Comparison of ENCODE assay signal across 8 mouse cellular contexts in genomic region chr16:35363150-35364062, GRCm38 (mm10). TPM values are rescaled to one million over a fixed set of nuclear protein-coding genes. Genes with fewer than 3 reads are reported as not detected.
DNase-seq lines count a peak whose midpoint lies in the region; ATAC-seq and TF ChIP-seq lines count a peak whose summit lies in the region.

Gene Sec22a, minus strand, starts transcription at chr16:35363918.

- H3K4me1 ChIP-seq in CH12.LX (ENCODE audit: control insufficient read depth in 1 of 2, insufficient read depth in 2 of 2): peaks cover 0 to 15% of the 10 kb centered on the region in 2 experiments; a peak in 3 of 4 replicates
- H3K4me1 ChIP-seq in forebrain, embryonic 11.5 days (replicated peaks; ENCODE audit: control insufficient read depth, insufficient read depth, low read length): no peaks in the 10 kb centered on the region; the same call in 1 of the 2 replicates
- H3K4me1 ChIP-seq in heart, embryonic 16.5 days (ENCODE audit: control insufficient read depth, insufficient read depth, low read length): peaks cover 6% of the 10 kb centered on the region
- peaks cover 18% of the 10 kb centered on the region for H3K4me1 ChIP-seq in liver, embryonic 15.5 days (replicated peaks)
- peaks cover 11% of the 10 kb centered on the region; the same call in 1 of the 2 replicates for H3K4me1 ChIP-seq in neural tube, embryonic 12.5 days

- H3K79me2 ChIP-seq in CH12.LX (replicated peaks; ENCODE audit: control insufficient read depth, extremely low read depth, insufficient read depth, poor library complexity, severe bottlenecking): no peaks in the 10 kb centered on the region

- H3K4me2 ChIP-seq in CH12.LX (ENCODE audit: insufficient read depth, low read depth, poor library complexity, severe bottlenecking): peak within 1 kb of the TSS; percentile 95
- peak within 1 kb of the TSS; percentile 77 for H3K4me2 ChIP-seq in forebrain, embryonic 11.5 days (ENCODE audit: low read depth, low read length, severe bottlenecking)
- H3K4me2 ChIP-seq in heart, embryonic 16.5 days (ENCODE audit: low read depth, low read length): peak within 1 kb of the TSS; percentile 91
- peak within 1 kb of the TSS; percentile 95 for H3K4me2 ChIP-seq in liver, embryonic 15.5 days
- peak within 1 kb of the TSS; percentile 92 for H3K4me2 ChIP-seq in neural tube, embryonic 12.5 days (replicated peaks)

- peaks cover 39% of the 10 kb centered on the region for H3K27me3 ChIP-seq in CH12.LX (replicated peaks)
- no peaks in the 10 kb centered on the region for H3K27me3 ChIP-seq in forebrain, embryonic 11.5 days (ENCODE audit: control insufficient read depth, insufficient read depth, low read length)
- no peaks in the 10 kb centered on the region for H3K27me3 ChIP-seq in heart, embryonic 16.5 days (ENCODE audit: control insufficient read depth, insufficient read depth, low read length)
- peaks cover 11% of the 10 kb centered on the region; the same call in 1 of the 2 replicates for H3K27me3 ChIP-seq in liver, embryonic 15.5 days
- H3K27me3 ChIP-seq in neural tube, embryonic 12.5 days (replicated peaks): no peaks in the 10 kb centered on the region

- no peak; the same call in 1 of the 2 replicates for TF ChIP-seq RAD21 in CH12.LX (IDR thresholded peaks at IDR 0.05; ENCODE audit: low read depth, low read length)

- peak; percentile 95 for DNase-seq in CH12.LX (ENCODE audit: extremely low read depth)
- peak; percentile 90 for DNase-seq in c-Kit-positive CD71-positive TER-119-negative erythroid progenitor cells, embryonic 14.5 days (ENCODE audit: low read depth)
- peak; percentile 98 for DNase-seq in forebrain, embryonic 11.5 days (ENCODE audit: low spot score)
- DNase-seq in kidney, postnatal 36 days: peak; percentile 95 to 98
- DNase-seq in telencephalon, adult 2 months (ENCODE audit: low read depth, low spot score): peak; percentile 92

- H3K4me3 ChIP-seq in CH12.LX (replicated peaks in 1 of 3; ENCODE audit: low read depth in 2 of 3, low read length in 2 of 3, poor library complexity in 1 of 3): peak within 1 kb of the TSS; percentile 71 to 81 (median 75)
- peak within 1 kb of the TSS; percentile 82 for H3K4me3 ChIP-seq in forebrain, embryonic 11.5 days (ENCODE audit: low read depth, low read length)
- peak within 1 kb of the TSS; percentile 97 for H3K4me3 ChIP-seq in heart, embryonic 16.5 days (ENCODE audit: low read length)
- peak within 1 kb of the TSS; percentile 78 for H3K4me3 ChIP-seq in liver, embryonic 15.5 days (replicated peaks)
- H3K4me3 ChIP-seq in neural tube, embryonic 12.5 days: peak within 1 kb of the TSS; percentile 84

- TF ChIP-seq CTCF in CH12.LX (conservative IDR thresholded peaks at IDR 0.05 in 1 of 2, IDR thresholded peaks at IDR 0.05 in 1 of 2; ENCODE audit: low read depth in 2 of 2, low read length in 2 of 2): 0 out of 4 replicates have a peak, but pooled peaks of 1 of the 2 experiments have one; percentile 13

- H3K27ac ChIP-seq in CH12.LX (ENCODE audit: insufficient read depth, low read depth): no peak within 1 kb of the TSS
- H3K27ac ChIP-seq in forebrain, embryonic 11.5 days (ENCODE audit: low read depth, low read length): peak within 1 kb of the TSS; percentile 55; the same call in 1 of the 2 replicates
- peak within 1 kb of the TSS; percentile 84 for H3K27ac ChIP-seq in heart, embryonic 16.5 days (ENCODE audit: low read length)
- peak within 1 kb of the TSS; percentile 45; the same call in 1 of the 2 replicates for H3K27ac ChIP-seq in liver, embryonic 15.5 days (replicated peaks)
- 0 out of 2 replicates have a peak within 1 kb of the TSS, but pooled peaks have one; percentile 46 for H3K27ac ChIP-seq in neural tube, embryonic 12.5 days

- under 1% methylated on average over 67 of the region's 67 CpGs for WGBS in forebrain, embryonic 11.5 days
- under 1% methylated on average over 67 of the region's 67 CpGs for WGBS in heart, embryonic 16.5 days
- WGBS in liver, embryonic 15.5 days (ENCODE audit: insufficient replicate concordance): under 1% methylated on average over 67 of the region's 67 CpGs
- under 1% methylated on average over 67 of the region's 67 CpGs for WGBS in neural tube, embryonic 12.5 days

- peaks cover 0 to 16% of the 10 kb centered on the region in 2 experiments for H3K36me3 ChIP-seq in CH12.LX (replicated peaks in 1 of 2; ENCODE audit: control insufficient read depth in 1 of 2, insufficient read depth in 1 of 2, low read length in 1 of 2)
- no peaks in the 10 kb centered on the region for H3K36me3 ChIP-seq in forebrain, embryonic 11.5 days (ENCODE audit: control insufficient read depth, insufficient read depth, low read length)
- H3K36me3 ChIP-seq in heart, embryonic 16.5 days (ENCODE audit: control insufficient read depth, insufficient read depth): no peaks in the 10 kb centered on the region
- H3K36me3 ChIP-seq in liver, embryonic 15.5 days (replicated peaks): no peaks in the 10 kb centered on the region
- peaks cover 6% of the 10 kb centered on the region; the same call in 1 of the 2 replicates for H3K36me3 ChIP-seq in neural tube, embryonic 12.5 days

- ATAC-seq in forebrain, embryonic 11.5 days (replicated peaks; ENCODE audit: low FRiP score): peak; percentile 100
- peak; percentile 100 for ATAC-seq in heart, embryonic 16.5 days (replicated peaks; ENCODE audit: extremely low read depth, insufficient read depth, low FRiP score)
- ATAC-seq in liver, embryonic 15.5 days (ENCODE audit: insufficient read depth): peak; percentile 97
- peak; percentile 100 for ATAC-seq in neural tube, embryonic 12.5 days (ENCODE audit: low FRiP score, low read depth)

- H3K9me3 ChIP-seq in CH12.LX (replicated peaks; ENCODE audit: low read length): peaks cover 4% of the 10 kb centered on the region
- H3K9me3 ChIP-seq in forebrain, embryonic 11.5 days (ENCODE audit: control insufficient read depth, low read length): no peaks in the 10 kb centered on the region
- no peaks in the 10 kb centered on the region for H3K9me3 ChIP-seq in heart, embryonic 16.5 days (replicated peaks; ENCODE audit: control insufficient read depth, low read length)
- H3K9me3 ChIP-seq in liver, embryonic 15.5 days (replicated peaks): no peaks in the 10 kb centered on the region
- H3K9me3 ChIP-seq in neural tube, embryonic 12.5 days: no peaks in the 10 kb centered on the region

- H3K9ac ChIP-seq in CH12.LX (ENCODE audit: insufficient read depth, low read depth): peak within 1 kb of the TSS; percentile 75
- peak within 1 kb of the TSS; percentile 83 for H3K9ac ChIP-seq in forebrain, embryonic 11.5 days (ENCODE audit: low read length)
- peak within 1 kb of the TSS; percentile 96 for H3K9ac ChIP-seq in heart, embryonic 16.5 days (ENCODE audit: low read length)
- H3K9ac ChIP-seq in liver, embryonic 15.5 days: peak within 1 kb of the TSS; percentile 77
- H3K9ac ChIP-seq in neural tube, embryonic 12.5 days: peak within 1 kb of the TSS; percentile 80

- dilution Hi-C loops in CH12.LX (cut with MboI; ENCODE audit: extremely low pct_ligation_motif_present, extremely low pct_unique_long_range_greater_than_20kb, low sequenced_read_pairs): no loop called here

- peak; percentile 95 for TF ChIP-seq POLR2A in CH12.LX (IDR thresholded peaks at IDR 0.05; ENCODE audit: low read depth, low read length)

- in situ Hi-C loops in CH12.LX (cut with MboI; ENCODE audit: low pct_ligation_motif_present, low pct_unique_long_range_greater_than_20kb, low sequenced_read_pairs): no loop called here

- no peak for TF ChIP-seq EP300 in CH12.LX (IDR thresholded peaks at IDR 0.05; ENCODE audit: low read length)

TF ChIP-seq in CH12.LX, 34 proteins besides CTCF, POLR2A, EP300 and RAD21 (continues in another document):
- TF ChIP-seq TCF12 (IDR thresholded peaks at IDR 0.05; ENCODE audit: low read depth, low read length) (peak; percentile 85), JUND (conservative IDR thresholded peaks at IDR 0.05; ENCODE audit: low read depth, low read length) (no peak), RCOR1 (conservative IDR thresholded peaks at IDR 0.05; ENCODE audit: low read depth, low read length) (peak; percentile 69; the same call in 1 of the 2 replicates), ELF1 (IDR thresholded peaks at IDR 0.05; ENCODE audit: low read depth, low read length) (peak; percentile 73), MEF2A (IDR thresholded peaks at IDR 0.05; ENCODE audit: borderline replicate concordance, low read depth, low read length) (peak; percentile 81), USF1 (IDR thresholded peaks at IDR 0.05; ENCODE audit: low read depth, low read length) (no peak), ZKSCAN1 (IDR thresholded peaks at IDR 0.05; ENCODE audit: borderline replicate concordance, low read depth, low read length) (no peak), KAT2A (IDR thresholded peaks at IDR 0.05; ENCODE audit: insufficient replicate concordance, low read length) (peak; percentile 71; the same call in 1 of the 2 replicates), ZMIZ1 (IDR thresholded peaks at IDR 0.05; ENCODE audit: low read depth, low read length) (peak; percentile 95), CHD2 (IDR thresholded peaks at IDR 0.05; ENCODE audit: low read length) (peak; percentile 72), MAFK (IDR thresholded peaks at IDR 0.05; ENCODE audit: insufficient replicate concordance, low read length) (no peak), E2F4 (IDR thresholded peaks at IDR 0.05; ENCODE audit: insufficient replicate concordance, low read depth, low read length) (peak; percentile 28; the same call in 1 of the 2 replicates), ZC3H11A (IDR thresholded peaks at IDR 0.05; ENCODE audit: low read depth, low read length) (no peak), BHLHE40 (IDR thresholded peaks at IDR 0.05; ENCODE audit: low read depth, low read length) (peak; percentile 55), SIN3A (IDR thresholded peaks at IDR 0.05; ENCODE audit: low read length) (peak; percentile 85), GABPA (IDR thresholded peaks at IDR 0.05; ENCODE audit: insufficient replicate concordance, low read depth, low read length) (no peak), ETS1 (conservative IDR thresholded peaks at IDR 0.05; ENCODE audit: low read depth, low read length) (peak; percentile 41; the same call in 1 of the 2 replicates), ZNF384 (IDR thresholded peaks at IDR 0.05; ENCODE audit: low read depth, low read length) (no peak), HCFC1 (IDR thresholded peaks at IDR 0.05; ENCODE audit: low read depth, low read length) (peak; percentile 80), SMC3 (IDR thresholded peaks at IDR 0.05; ENCODE audit: low read depth, low read length) (no peak), CHD1 (IDR thresholded peaks at IDR 0.05; ENCODE audit: low read depth, low read length) (no peak)

RNA-seq across cellular contexts. Expression of gene Sec22a, which starts in this region (rescaled TPM):
- total RNA-seq in CH12.LX (2012; rRNA removed) (9.8 and 10.8 TPM in 2 replicates), CH12.LX (2014; rRNA removed) (14.1 and 17.8 TPM in 2 replicates)
- polyA plus RNA-seq in CH12.LX (2012; ENCODE audit: insufficient read length, low read depth): 8.6 and 9.7 TPM in 2 replicates
- polyA plus RNA-seq in forebrain, embryonic 11.5 days (2014; fragmentation: Nextera tagmentation; extraction: Ambion mirVana): 40.7 and 45.4 TPM in 2 replicates
- polyA plus RNA-seq in heart, embryonic 16.5 days (2015; fragmentation: Nextera tagmentation; extraction: Ambion mirVana): 34.2 and 34.9 TPM in 2 replicates
- polyA plus RNA-seq in liver, embryonic 15.5 days (2015; fragmentation: Nextera tagmentation; extraction: Ambion mirVana): 9.5 and 10.7 TPM in 2 replicates
- polyA plus RNA-seq in neural tube, embryonic 12.5 days (2016; fragmentation: Nextera tagmentation; extraction: Ambion mirVana): 35.3 and 38.9 TPM in 2 replicates
